9 mouse cellular contexts compared by ENCODE assay signal in the genomic region with DNA sequence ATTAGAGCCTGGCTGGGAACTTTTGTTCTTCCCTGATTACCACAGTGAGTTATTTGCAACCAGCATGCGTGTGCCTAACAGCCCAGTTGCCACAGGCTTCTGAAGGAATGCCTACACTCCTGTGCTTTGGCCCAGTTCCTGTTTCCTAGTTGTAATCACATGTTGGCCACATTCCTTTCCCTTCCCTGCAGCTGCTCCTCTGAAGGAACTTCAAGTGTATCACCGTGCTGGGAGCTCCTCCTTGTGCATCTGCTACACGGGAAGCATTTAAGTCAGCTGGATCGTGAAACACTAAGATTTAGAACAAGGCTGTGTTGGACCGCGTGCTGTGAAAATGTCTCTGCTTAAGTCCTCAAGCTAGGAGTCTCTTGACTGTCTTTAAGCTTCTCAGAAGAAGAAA.
A peak's percentile ranks its signal among the peaks of the same experiment; 100 is the strongest.
DNase-seq lines count a peak whose midpoint lies in the region; ATAC-seq and TF ChIP-seq lines count a peak whose summit lies in the region.
"Had no signal": no experiment of that assay in that cellular context is flagged by ENCODE, and none has a peak within 500 bp of the region (broad histone marks: within the 10 kb centered on the region; RNA-seq: fewer than 3 reads in every experiment).

No protein-coding gene starts in this region.

- H3K4me1 ChIP-seq in cerebellum, adult 2 months (ENCODE audit: control insufficient read depth, insufficient read depth, low read length): no peaks in the 10 kb centered on the region
- H3K4me1 ChIP-seq in limb, embryonic 14.5 days (ENCODE audit: control insufficient read depth, insufficient read depth, low read length): no peaks in the 10 kb centered on the region
- H3K4me1 ChIP-seq: liver, embryonic 12.5 days had no signal

- no peaks in the 10 kb centered on the region for H3K79me3 ChIP-seq in C2C12 (ENCODE audit: low read depth)

- DNase-seq in cerebellum, adult 2 months: peak; percentile 12 to 29
- DNase-seq in cerebellum, postnatal 4 days (ENCODE audit: low spot score in 2 of 2): no peak
- peak; percentile 37 for DNase-seq in gonadal fat pad, adult 2 months (ENCODE audit: low read depth)
- peak; percentile 72 for DNase-seq in limb, embryonic 14.5 days (ENCODE audit: low spot score)
- no peak for DNase-seq in c-Kit-positive CD71-positive TER-119-positive erythroid progenitor cells, embryonic 14.5 days (ENCODE audit: low spot score)
- no peak for DNase-seq in kidney, postnatal 36 days
- no peak for DNase-seq in adrenal gland, adult 18-20 months (ENCODE audit: low spot score in 2 of 2)

- no peak overlapping the region for H3K4me2 ChIP-seq in limb, embryonic 14.5 days (replicated peaks; ENCODE audit: low read depth, low read length, severe bottlenecking)
- H3K4me2 ChIP-seq: liver, embryonic 12.5 days had no signal

- no peaks in the 10 kb centered on the region for H3K9me3 ChIP-seq in limb, embryonic 14.5 days (ENCODE audit: control insufficient read depth, low read length)
- H3K9me3 ChIP-seq: liver, embryonic 12.5 days had no signal

- no peak overlapping the region for H3K27ac ChIP-seq in cerebellum, adult 2 months (ENCODE audit: insufficient read depth, low read length)
- H3K27ac ChIP-seq in limb, embryonic 14.5 days (replicated peaks; ENCODE audit: low read depth, low read length): no peak overlapping the region
- H3K27ac ChIP-seq: liver, embryonic 12.5 days had no signal

- TF ChIP-seq CTCF in cerebellum, adult 2 months (IDR thresholded peaks at IDR 0.05; ENCODE audit: borderline replicate concordance, insufficient read depth, low read depth, low read length): no peak
- TF ChIP-seq CTCF in C2C12 (IDR thresholded peaks at IDR 0.05; ENCODE audit: control insufficient read depth, insufficient read depth, insufficient read length): no peak

- H3K9ac ChIP-seq in limb, embryonic 14.5 days (ENCODE audit: low read depth, low read length, severe bottlenecking): no peak overlapping the region
- H3K9ac ChIP-seq: liver, embryonic 12.5 days had no signal

- 10% methylated on average over 6 of the region's 6 CpGs for WGBS in cerebellum, adult 2 months
- 57% methylated on average over 6 of the region's 6 CpGs for WGBS in limb, embryonic 14.5 days

- no peaks in the 10 kb centered on the region for H3K79me2 ChIP-seq in C2C12 (ENCODE audit: control insufficient read depth, insufficient read depth)

- TF ChIP-seq POLR2A in cerebellum, adult 2 months (IDR thresholded peaks at IDR 0.05; ENCODE audit: borderline replicate concordance, insufficient read depth, low read length): no peak
- no peak for TF ChIP-seq POLR2A in limb, embryonic 14.5 days (IDR thresholded peaks at IDR 0.05; ENCODE audit: borderline replicate concordance, extremely low read depth, insufficient read depth, insufficient read length)

- H3K4me3 ChIP-seq in cerebellum, adult 2 months (replicated peaks; ENCODE audit: insufficient read depth, low read depth, low read length): no peak overlapping the region
- no peak overlapping the region for H3K4me3 ChIP-seq in C2C12 (ENCODE audit: insufficient read depth, poor library complexity, severe bottlenecking)
- H3K4me3 ChIP-seq in limb, embryonic 14.5 days (replicated peaks; ENCODE audit: low read length): no peak overlapping the region
- H3K4me3 ChIP-seq: liver, embryonic 12.5 days had no signal

- no peaks in the 10 kb centered on the region for H3K36me3 ChIP-seq in C2C12 (ENCODE audit: control insufficient read depth, insufficient read depth)
- no peaks in the 10 kb centered on the region for H3K36me3 ChIP-seq in limb, embryonic 14.5 days (ENCODE audit: control insufficient read depth, insufficient read depth, low read length)
- H3K36me3 ChIP-seq: liver, embryonic 12.5 days had no signal

- ATAC-seq in limb, embryonic 14.5 days (ENCODE audit: low FRiP score, low read depth): peak; percentile 79
- ATAC-seq: liver, embryonic 12.5 days had no signal

- H3K27me3 ChIP-seq in cerebellum, adult 2 months (ENCODE audit: control insufficient read depth, insufficient read depth, low read length): no peaks in the 10 kb centered on the region
- H3K27me3 ChIP-seq in C2C12 (ENCODE audit: control insufficient read depth, insufficient read depth, insufficient read length): no peaks in the 10 kb centered on the region
- no peaks in the 10 kb centered on the region for H3K27me3 ChIP-seq in limb, embryonic 14.5 days (ENCODE audit: control insufficient read depth, insufficient read depth, low read length)
- H3K27me3 ChIP-seq: liver, embryonic 12.5 days had no signal

- H3ac ChIP-seq in C2C12 (ENCODE audit: control insufficient read depth, insufficient read length, low read depth): no peak overlapping the region

TF ChIP-seq in C2C12, 6 proteins besides CTCF, POLR2A, EP300 and RAD21:
- TF ChIP-seq CEBPB (IDR thresholded peaks at IDR 0.05; ENCODE audit: low read depth) (no peak), MYOD1 (IDR thresholded peaks at IDR 0.05; ENCODE audit: control insufficient read depth, insufficient read length, low read depth) (peak; percentile 35), MYOG (IDR thresholded peaks at IDR 0.05; ENCODE audit: control insufficient read depth, extremely low read depth, insufficient read length) (no peak)

Comparison
In these comparisons a context has a peak if more than half of its experiments do, and no peak if none do; other contexts are left out.
1. DNase-seq: peak in cerebellum, adult 2 months (2 of 2), gonadal fat pad, adult 2 months (single experiment) and limb, embryonic 14.5 days (single experiment); none in cerebellum, postnatal 4 days (0 of 2), c-Kit-positive CD71-positive TER-119-positive erythroid progenitor cells, embryonic 14.5 days (single experiment), kidney, postnatal 36 days (0 of 2) and adrenal gland, adult 18-20 months (0 of 2).